Mouse (Mus musculus) CH12.LX (cell line): ENCODE results near the gene Ttc33. TPM values are rescaled to one million over a fixed set of nuclear protein-coding genes. Genes with fewer than 3 reads are reported as not detected.

Experiments
- DNase-seq: peaks from one replicate; pipeline ENCODE4 v3.0.0-alpha.2; 2013; ENCODE audit errors: extremely low read depth
- H3K27ac ChIP-seq: 2 replicates; pipeline ENCODE4 v1.5.1; 2012; ENCODE audit warnings: low read depth, mild to moderate bottlenecking, control low read depth, moderate library complexity; ENCODE audit not compliant: insufficient read depth
- H3K27me3 ChIP-seq: replicated peaks from 2 replicates; pipeline ENCODE3; 2012; ENCODE audit warnings: inconsistent platforms
- H3K36me3 ChIP-seq, 2 experiments: replicated peaks in 1 of 2; 2 replicates each; pipeline versions ENCODE3 to v1.6.1; 2012; ENCODE audit warnings: inconsistent platforms in 1 of 2, low read length in 1 of 2, mild to moderate bottlenecking in 1 of 2, mixed read lengths in 1 of 2, moderate library complexity in 1 of 2; ENCODE audit not compliant: control insufficient read depth in 1 of 2, insufficient read depth in 1 of 2
- H3K4me1 ChIP-seq, 2 experiments: 2 replicates each; pipeline ENCODE4 v1.6.1; 2012; ENCODE audit warnings: inconsistent platforms in 1 of 2, moderate library complexity in 1 of 2; ENCODE audit not compliant: insufficient read depth in 2 of 2, control insufficient read depth in 1 of 2
- H3K4me2 ChIP-seq: 2 replicates; pipeline ENCODE4 v1.6.1; 2012; ENCODE audit warnings: low read depth, mild to moderate bottlenecking, control low read depth; ENCODE audit not compliant: poor library complexity, insufficient read depth, severe bottlenecking
- H3K4me3 ChIP-seq, 3 experiments: fragments of 150-350 bp in 1 of 3; sonication (generic) in 1 of 3; replicated peaks in 1 of 3; 2 replicates each; pipeline versions ENCODE3 to v1.5.1; 2011 to 2012; ENCODE audit warnings: low read depth in 2 of 3, low read length in 2 of 3, mild to moderate bottlenecking in 2 of 3, moderate library complexity in 2 of 3, control low read depth in 1 of 3, improper control_type of control experiment in 1 of 3, inconsistent platforms in 1 of 3, mixed read lengths in 1 of 3; ENCODE audit not compliant: poor library complexity in 1 of 3
- H3K79me2 ChIP-seq: replicated peaks from 2 replicates; pipeline ENCODE4 v1.6.1; 2012; ENCODE audit warnings: mild to moderate bottlenecking, moderate library complexity; ENCODE audit not compliant: control insufficient read depth, poor library complexity, insufficient read depth, severe bottlenecking; ENCODE audit errors: extremely low read depth
- H3K9ac ChIP-seq: 2 replicates; pipeline ENCODE4 v1.6.1; 2012; ENCODE audit warnings: low read depth, mild to moderate bottlenecking, control low read depth, moderate library complexity; ENCODE audit not compliant: insufficient read depth
- H3K9me3 ChIP-seq: replicated peaks from 2 replicates; pipeline ENCODE3; 2012; ENCODE audit warnings: low read length, inconsistent platforms, mixed read lengths
- CHD1 ChIP-seq: IDR thresholded peaks from 2 replicates; pipeline ENCODE4 v1.6.1; 2012; ENCODE audit warnings: low read depth, low read length, improper control_type of control experiment, inconsistent platforms
- ELF1 ChIP-seq: IDR thresholded peaks from 2 replicates; pipeline ENCODE4 v1.6.1; 2014; ENCODE audit warnings: low read depth, mild to moderate bottlenecking, inconsistent platforms, low read length, improper control_type of control experiment
- ETS1 ChIP-seq: conservative IDR thresholded peaks from 2 replicates; pipeline ENCODE4 v1.6.1; 2012; ENCODE audit warnings: low read depth, mild to moderate bottlenecking, inconsistent platforms, low read length, improper control_type of control experiment, moderate library complexity
- HCFC1 ChIP-seq: IDR thresholded peaks from 2 replicates; pipeline ENCODE4 v1.6.1; 2012; ENCODE audit warnings: low read depth, mild to moderate bottlenecking, inconsistent platforms, low read length, improper control_type of control experiment
- IRF4 ChIP-seq: IDR thresholded peaks from 2 replicates; pipeline ENCODE4 v1.6.1; 2014; ENCODE audit warnings: low read depth, mild to moderate bottlenecking, inconsistent platforms, low read length, improper control_type of control experiment
- JUND ChIP-seq: conservative IDR thresholded peaks from 2 replicates; pipeline ENCODE4 v1.6.1; 2011; ENCODE audit warnings: low read depth, low read length, improper control_type of control experiment
- KAT2A ChIP-seq: IDR thresholded peaks from 2 replicates; pipeline ENCODE4 v1.6.1; 2012; ENCODE audit warnings: low read length, improper control_type of control experiment, inconsistent platforms; ENCODE audit not compliant: insufficient replicate concordance
- MAFK ChIP-seq: IDR thresholded peaks from 2 replicates; pipeline ENCODE4 v1.6.1; 2011; ENCODE audit warnings: low read length, improper control_type of control experiment; ENCODE audit not compliant: insufficient replicate concordance
- MAZ ChIP-seq: IDR thresholded peaks from 2 replicates; pipeline ENCODE4 v1.6.1; 2012; ENCODE audit warnings: low read depth, mild to moderate bottlenecking, inconsistent platforms, low read length, improper control_type of control experiment, moderate library complexity
- MYC ChIP-seq: IDR thresholded peaks from 2 replicates; pipeline ENCODE4 v1.6.1; 2011; ENCODE audit warnings: low read depth, mild to moderate bottlenecking, improper control_type of control experiment, low read length
- POLR2A ChIP-seq: IDR thresholded peaks from 2 replicates; pipeline ENCODE4 v1.6.1; 2011; ENCODE audit warnings: low read depth, mild to moderate bottlenecking, improper control_type of control experiment, low read length
- RCOR1 ChIP-seq: conservative IDR thresholded peaks from 2 replicates; pipeline ENCODE4 v1.6.1; 2012; ENCODE audit warnings: low read depth, mild to moderate bottlenecking, inconsistent platforms, low read length, improper control_type of control experiment
- TBP ChIP-seq: conservative IDR thresholded peaks from 2 replicates; pipeline ENCODE4 v1.6.1; 2011; ENCODE audit warnings: low read depth, low read length, improper control_type of control experiment
- UBTF ChIP-seq: IDR thresholded peaks from 2 replicates; pipeline ENCODE4 v1.6.1; 2012; ENCODE audit warnings: low read depth, mild to moderate bottlenecking, inconsistent platforms, low read length, improper control_type of control experiment, moderate library complexity
- USF1 ChIP-seq: IDR thresholded peaks from 2 replicates; pipeline ENCODE4 v1.6.1; 2014; ENCODE audit warnings: low read depth, mild to moderate bottlenecking, inconsistent platforms, low read length, improper control_type of control experiment
- USF2 ChIP-seq: conservative IDR thresholded peaks from 2 replicates; pipeline ENCODE4 v1.6.1; 2011; ENCODE audit warnings: low read depth, low read length, improper control_type of control experiment
- ZC3H11A ChIP-seq: IDR thresholded peaks from 2 replicates; pipeline ENCODE4 v1.6.1; 2012; ENCODE audit warnings: low read depth, mild to moderate bottlenecking, inconsistent platforms, low read length, improper control_type of control experiment
- ZKSCAN1 ChIP-seq: IDR thresholded peaks from 2 replicates; pipeline ENCODE4 v1.6.1; 2012; ENCODE audit warnings: low read depth, inconsistent platforms, low read length, improper control_type of control experiment, borderline replicate concordance
- ZMIZ1 ChIP-seq: IDR thresholded peaks from 2 replicates; pipeline ENCODE4 v1.6.1; 2012; ENCODE audit warnings: low read depth, mild to moderate bottlenecking, inconsistent platforms, low read length, improper control_type of control experiment
- ZNF384 ChIP-seq: IDR thresholded peaks from 2 replicates; pipeline ENCODE4 v1.6.1; 2012; ENCODE audit warnings: low read depth, low read length, improper control_type of control experiment, inconsistent platforms
- dilution Hi-C: fragments of 300-500 bp; cut with MboI; formaldehyde crosslinking; loops from 2 replicates; pipeline ENCODE4 v1.14.3; 2020; ENCODE audit warnings: low sequenced_read_pairs; ENCODE audit not compliant: extremely low pct_unique_long_range_greater_than_20kb, extremely low pct_ligation_motif_present
- in situ Hi-C: fragments of 300-500 bp; cut with MboI; formaldehyde crosslinking; loops from 3 replicates; pipeline ENCODE4 v1.14.3; 2019; ENCODE audit warnings: low sequenced_read_pairs, low pct_ligation_motif_present, low pct_unique_long_range_greater_than_20kb, mixed read lengths
- polyA plus RNA-seq: library from polyadenylated mRNA; unstranded; fragments of >175 nt; gene quantifications from 2 replicates; pipeline ENCODE4 v1.2.1, GENCODE M21; 2012; ENCODE audit warnings: low read depth; ENCODE audit not compliant: insufficient read length
- total RNA-seq, 2 experiments: library from RNA; depleted of rRNA; stranded (reverse); fragments of 300-350 nt in 1 of 2; fragments of >200 nt in 1 of 2; gene quantifications; 2 replicates each; pipeline ENCODE4 v1.2.3; 2012 to 2014

Ttc33 gene
- total and polyA plus RNA-seq, 3 experiments: 24.5 to 53.6 (median 34.8) TPM

- in situ Hi-C loops: no loop called here
- no peak overlapping the region for H3K9ac ChIP-seq
- H3K4me3 ChIP-seq: no peak overlapping the region
- peaks cover 8 to 28% of the 10 kb centered on the region in 2 experiments for H3K4me1 ChIP-seq
- H3K27ac ChIP-seq: no peak overlapping the region
- dilution Hi-C loops: no loop called here
- TF ChIP-seq ELF1 (no peak), ZNF384 (no peak), POLR2A (no peak), HCFC1 (no peak), MAFK (no peak), CHD1 (no peak), USF1 (no peak), ETS1 (no peak), JUND (no peak), MAZ (no peak), UBTF (no peak), RCOR1 (no peak), MYC (no peak), KAT2A (no peak), ZMIZ1 (no peak), TBP (no peak), ZKSCAN1 (no peak)
- H3K36me3 ChIP-seq: peaks cover 0 to 11% of the 10 kb centered on the region in 2 experiments
- H3K4me2 ChIP-seq: no peak overlapping the region
- H3K79me2 ChIP-seq: peaks cover 21% of the 10 kb centered on the region
- H3K9me3 ChIP-seq: no peaks in the 10 kb centered on the region
- no peak for DNase-seq
- H3K27me3 ChIP-seq: no peaks in the 10 kb centered on the region
Measured at GRCm38 (mm10) chr15:5142047-5142446, 43.3 kb upstream of the Ttc33 start.

- peak overlapping the region in 1 of 3 experiments; percentile 56 for H3K4me3 ChIP-seq
- no peak overlapping the region; the same call in 1 of the 2 replicates for H3K9ac ChIP-seq
- H3K9me3 ChIP-seq: no peaks in the 10 kb centered on the region
- H3K79me2 ChIP-seq: peaks cover 26% of the 10 kb centered on the region
- peaks cover 8 to 28% of the 10 kb centered on the region in 2 experiments for H3K4me1 ChIP-seq
- no peak overlapping the region for H3K27ac ChIP-seq
- in situ Hi-C loops: no loop called here
- dilution Hi-C loops: no loop called here
- peaks cover under 1 to 14% of the 10 kb centered on the region in 2 experiments for H3K36me3 ChIP-seq
- no peak for DNase-seq
- no peak for TF ChIP-seq ZC3H11A
- TF ChIP-seq USF2: no peak
- no peak for TF ChIP-seq KAT2A
- TF ChIP-seq IRF4: no peak
- TF ChIP-seq ZNF384: peak; percentile 71
- TF ChIP-seq, all 38 proteins: peak for 1
- Histone ChIP-seq H3K27me3 (no peaks in the 10 kb centered on the region), H3K4me2 (no peak overlapping the region)
Measured at GRCm38 (mm10) chr15:5142714-5143113, 42.6 kb upstream of the Ttc33 start.
